In genomic region chr11:121703619-121704215, GRCm38 (mm10) we compare ENCODE assay signal across 8 mouse cellular contexts. TPM values are rescaled to one million over a fixed set of nuclear protein-coding genes. Genes with fewer than 3 reads are reported as not detected.
A peak's percentile ranks its signal among the peaks of the same experiment; 100 is the strongest.
DNase-seq lines count a peak whose midpoint lies in the region; ATAC-seq and TF ChIP-seq lines count a peak whose summit lies in the region.

No protein-coding gene starts in this region.

- 12% methylated on average over 16 of the region's 16 CpGs for WGBS in hindbrain, embryonic 16.5 days
- WGBS in liver, embryonic 14.5 days (ENCODE audit: insufficient replicate concordance), result 13% methylated on average over 16 of the region's 16 CpGs
- 18% methylated on average over 16 of the region's 16 CpGs for WGBS in stomach, embryonic 15.5 days

- no peak for ATAC-seq in hindbrain, embryonic 16.5 days
- no peak for ATAC-seq in liver, embryonic 14.5 days (ENCODE audit: insufficient read depth)
- ATAC-seq in stomach, embryonic 15.5 days (ENCODE audit: insufficient read depth, low FRiP score, low read depth), result no peak

- peak overlapping the region; percentile 64 for H3K4me3 ChIP-seq in cortical plate, adult 2 months (ENCODE audit: insufficient read depth, low read length)
- peak overlapping the region; percentile 91 for H3K4me3 ChIP-seq in hindbrain, embryonic 16.5 days (ENCODE audit: low read length)
- peak overlapping the region; percentile 49 to 57 for H3K4me3 ChIP-seq in liver, embryonic 14.5 days (ENCODE audit: insufficient read depth in 1 of 2, low read depth in 2 of 2, low read length in 2 of 2)
- H3K4me3 ChIP-seq in stomach, embryonic 15.5 days (replicated peaks), result peak overlapping the region; percentile 77

- no peak for TF ChIP-seq CTCF in cortical plate, adult 2 months (IDR thresholded peaks at IDR 0.05; ENCODE audit: extremely low read depth, insufficient read depth, low read length)
- TF ChIP-seq CTCF in liver, embryonic 14.5 days (IDR thresholded peaks at IDR 0.05; ENCODE audit: low read depth), result no peak

- no peak overlapping the region for H3K27ac ChIP-seq in cortical plate, adult 2 months (ENCODE audit: insufficient read depth, low read length)
- peak overlapping the region; percentile 48; the same call in 1 of the 2 replicates for H3K27ac ChIP-seq in hindbrain, embryonic 16.5 days (ENCODE audit: low read depth, low read length)
- no peak overlapping the region for H3K27ac ChIP-seq in liver, embryonic 14.5 days
- H3K27ac ChIP-seq in stomach, embryonic 15.5 days, result peak overlapping the region; percentile 84; the same call in 1 of the 2 replicates

- peak overlapping the region; percentile 98 for H3K4me2 ChIP-seq in hindbrain, embryonic 16.5 days (ENCODE audit: low read length)
- peak overlapping the region; percentile 70 for H3K4me2 ChIP-seq in liver, embryonic 14.5 days (ENCODE audit: low read depth)
- peak overlapping the region; percentile 96 for H3K4me2 ChIP-seq in stomach, embryonic 15.5 days

- H3K27me3 ChIP-seq in hindbrain, embryonic 16.5 days (replicated peaks; ENCODE audit: control insufficient read depth, insufficient read depth, low read length), result peaks cover 4% of the 10 kb centered on the region
- H3K27me3 ChIP-seq in liver, embryonic 14.5 days (ENCODE audit: control insufficient read depth, insufficient read depth, low read length), result peaks cover 31% of the 10 kb centered on the region
- no peaks in the 10 kb centered on the region for H3K27me3 ChIP-seq in stomach, embryonic 15.5 days (replicated peaks)

- no peak for TF ChIP-seq EP300 in liver, embryonic 14.5 days (IDR thresholded peaks at IDR 0.05; ENCODE audit: low read depth)

- H3K9me3 ChIP-seq in hindbrain, embryonic 16.5 days (ENCODE audit: control insufficient read depth, low read length), result no peaks in the 10 kb centered on the region
- no peaks in the 10 kb centered on the region for H3K9me3 ChIP-seq in liver, embryonic 14.5 days (ENCODE audit: control insufficient read depth, low read length)
- H3K9me3 ChIP-seq in stomach, embryonic 15.5 days, result no peaks in the 10 kb centered on the region

- no peak for TF ChIP-seq POLR2A in cortical plate, adult 2 months (IDR thresholded peaks at IDR 0.05; ENCODE audit: extremely low read depth, insufficient read depth, low read length)

- peak overlapping the region; percentile 79 for H3K9ac ChIP-seq in hindbrain, embryonic 16.5 days (ENCODE audit: low read depth, low read length)
- H3K9ac ChIP-seq in liver, embryonic 14.5 days (replicated peaks), result no peak overlapping the region
- peak overlapping the region; percentile 67; the same call in 1 of the 2 replicates for H3K9ac ChIP-seq in stomach, embryonic 15.5 days

- DNase-seq in layer of hippocampus, adult 18-20 months (ENCODE audit: low spot score in 2 of 2), result peak; percentile 4 to 20
- no peak for DNase-seq in layer of hippocampus, adult 8-10 months (ENCODE audit: low spot score in 2 of 2)
- peak; percentile 58 for DNase-seq in NIH3T3 (ENCODE audit: low read depth)
- no peak for DNase-seq in liver, embryonic 14.5 days (ENCODE audit: low read depth in 3 of 3, low spot score in 3 of 3)
- DNase-seq in thymus, postnatal 14 days, result no peak

- H3K4me1 ChIP-seq in cortical plate, adult 2 months (ENCODE audit: control insufficient read depth, insufficient read depth, low read length), result peaks cover 1% of the 10 kb centered on the region; the same call in 1 of the 2 replicates
- peaks cover 14% of the 10 kb centered on the region for H3K4me1 ChIP-seq in hindbrain, embryonic 16.5 days (ENCODE audit: control insufficient read depth, insufficient read depth, low read depth, low read length)
- H3K4me1 ChIP-seq in liver, embryonic 14.5 days (replicated peaks; ENCODE audit: control insufficient read depth in 2 of 2, insufficient read depth in 2 of 2, low read length in 1 of 2), result no peaks in the 10 kb centered on the region
- H3K4me1 ChIP-seq in stomach, embryonic 15.5 days, result peaks cover 12% of the 10 kb centered on the region; the same call in 1 of the 2 replicates

- H3K36me3 ChIP-seq in hindbrain, embryonic 16.5 days (ENCODE audit: control insufficient read depth, insufficient read depth, low read length), result no peaks in the 10 kb centered on the region
- H3K36me3 ChIP-seq in liver, embryonic 14.5 days (replicated peaks; ENCODE audit: control insufficient read depth, insufficient read depth, low read depth), result no peaks in the 10 kb centered on the region
- no peaks in the 10 kb centered on the region for H3K36me3 ChIP-seq in stomach, embryonic 15.5 days

RNA-seq across cellular contexts. Expression of gene Metrnl, which starts 2.4 kb away (rescaled TPM):
- 10 to 100 TPM; 11.0 to 12.5 TPM for total RNA-seq in layer of hippocampus, adult 18-20 months (2021)
- total RNA-seq in layer of hippocampus, adult 8-10 months (2022), result 10 to 100 TPM in 3 of 4 experiments, 1 to 10 TPM in 1; 9.0 to 14.8 (median 12.3) TPM
- polyA plus RNA-seq in cortical plate, adult 2 months (2012; rRNA removed), result 11.8 and 13.2 TPM in 2 replicates
- 25.0 and 29.5 TPM in 2 replicates for polyA plus RNA-seq in hindbrain, embryonic 16.5 days (2015; fragmentation: Nextera tagmentation; extraction: Ambion mirVana)
- polyA plus RNA-seq in liver, embryonic 14.5 days (2012; rRNA removed), result 1.8 and 2.1 TPM in 2 replicates
- 3.1 and 3.4 TPM in 2 replicates for polyA plus RNA-seq in liver, embryonic 14.5 days (2014; fragmentation: Nextera tagmentation; extraction: Ambion mirVana)
- 30.7 and 37.0 TPM in 2 replicates for polyA plus RNA-seq in stomach, embryonic 15.5 days (2015; fragmentation: Nextera tagmentation; extraction: Ambion mirVana)

RNA-seq across cellular contexts. Expression of gene B3gntl1, which starts 30.8 kb away (rescaled TPM):
- total RNA-seq in layer of hippocampus, adult 18-20 months (2021), result 1 to 10 TPM; 6.5 to 7.4 TPM
- 1 to 10 TPM; 6.8 to 8.4 (median 7.9) TPM for total RNA-seq in layer of hippocampus, adult 8-10 months (2022)
- polyA plus RNA-seq in cortical plate, adult 2 months (2012; rRNA removed), result 7.5 and 7.6 TPM in 2 replicates
- 7.3 and 7.8 TPM in 2 replicates for polyA plus RNA-seq in hindbrain, embryonic 16.5 days (2015; fragmentation: Nextera tagmentation; extraction: Ambion mirVana)
- polyA plus RNA-seq in liver, embryonic 14.5 days (2012; rRNA removed), result 1.5 and 1.6 TPM in 2 replicates
- 0.91 and 1.2 TPM in 2 replicates for polyA plus RNA-seq in liver, embryonic 14.5 days (2014; fragmentation: Nextera tagmentation; extraction: Ambion mirVana)
- 8.1 and 8.4 TPM in 2 replicates for polyA plus RNA-seq in stomach, embryonic 15.5 days (2015; fragmentation: Nextera tagmentation; extraction: Ambion mirVana)

Comparison
In these comparisons a context has a peak if more than half of its experiments do, and no peak if none do; other contexts are left out.
1. DNase-seq: peak in layer of hippocampus, adult 18-20 months (2 of 2) and NIH3T3 (single experiment); none in layer of hippocampus, adult 8-10 months (0 of 2), liver, embryonic 14.5 days (0 of 3) and thymus, postnatal 14 days (single experiment).
2. H3K27ac ChIP-seq: peak in hindbrain, embryonic 16.5 days (single experiment) and stomach, embryonic 15.5 days (single experiment); none in cortical plate, adult 2 months (single experiment) and liver, embryonic 14.5 days (single experiment).
3. Peak in every context shown above with its lines, with median percentiles within 50 percentile points of each other: H3K4me3 ChIP-seq and H3K4me2 ChIP-seq.